ENCODE assay signal across 30 mouse cellular contexts in genomic region chr16:8509894-8510293, GRCm38 (mm10).
"Had no signal": no experiment of that assay in that cellular context is flagged by ENCODE, and none has a peak within 500 bp of the region (broad histone marks: within the 10 kb centered on the region; RNA-seq: fewer than 3 reads in every experiment).

No protein-coding gene starts in this region.

- H3K27me3 ChIP-seq: heart, embryonic 13.5 days; heart, embryonic 15.5 days; hindbrain, embryonic 13.5 days; hindbrain, embryonic 15.5 days; kidney, embryonic 15.5 days; limb, embryonic 12.5 days had no signal

- H3K27ac ChIP-seq: heart, adult 2 months; heart, embryonic 13.5 days; heart, embryonic 15.5 days; hindbrain, embryonic 13.5 days; hindbrain, embryonic 15.5 days; hindbrain, postnatal 0 days; kidney, embryonic 15.5 days; kidney, postnatal 0 days; left cerebral cortex, adult 2 months; limb, embryonic 10.5 days; limb, embryonic 12.5 days; liver, embryonic 13.5 days; liver, embryonic 15.5 days had no signal

- H3K9me3 ChIP-seq: heart, embryonic 13.5 days; heart, embryonic 15.5 days; hindbrain, embryonic 13.5 days; hindbrain, embryonic 15.5 days; kidney, embryonic 15.5 days; limb, embryonic 10.5 days; liver, embryonic 13.5 days; liver, embryonic 15.5 days had no signal

- H3K36me3 ChIP-seq: heart, embryonic 13.5 days; heart, embryonic 15.5 days; hindbrain, embryonic 13.5 days; hindbrain, embryonic 15.5 days; kidney, embryonic 15.5 days; limb, embryonic 10.5 days; limb, embryonic 12.5 days; liver, embryonic 13.5 days; liver, embryonic 15.5 days had no signal

- DNase-seq: gastrocnemius, postnatal 14 days; gastrocnemius, postnatal 36 days; heart, adult 11 months; heart, adult 2 months; heart, postnatal 14 days; heart, postnatal 36 days; kidney, adult 11 months; kidney, adult 2 months; kidney, adult 9 months; kidney, postnatal 14 days; kidney, postnatal 36 days; layer of hippocampus, adult 9-11 months; layer of hippocampus, postnatal 36 days; liver; liver, embryonic 13.5 days; liver, postnatal 0 days had no signal

- H3K9ac ChIP-seq: heart, embryonic 13.5 days; heart, embryonic 15.5 days; hindbrain, embryonic 13.5 days; hindbrain, embryonic 15.5 days; kidney, embryonic 15.5 days; limb, embryonic 12.5 days; liver, embryonic 13.5 days; liver, embryonic 15.5 days; liver, postnatal 0 days had no signal

- H3K4me2 ChIP-seq: heart, embryonic 11.5 days; heart, embryonic 13.5 days; heart, embryonic 15.5 days; hindbrain, embryonic 13.5 days; hindbrain, embryonic 15.5 days; kidney, embryonic 15.5 days; limb, embryonic 12.5 days; liver, embryonic 11.5 days; liver, embryonic 13.5 days; liver, embryonic 15.5 days had no signal

- ATAC-seq: hindbrain, postnatal 0 days; intestine, embryonic 16.5 days; liver, postnatal 0 days had no signal

- H3K4me3 ChIP-seq: heart, adult 2 months; heart, embryonic 13.5 days; heart, embryonic 15.5 days; hindbrain, embryonic 13.5 days; hindbrain, embryonic 15.5 days; kidney, embryonic 15.5 days; left cerebral cortex, adult 2 months; limb, embryonic 10.5 days; limb, embryonic 12.5 days; liver, embryonic 13.5 days; liver, embryonic 15.5 days had no signal
